Comparison of ENCODE assay signal across 12 mouse cellular contexts in the genomic region with DNA sequence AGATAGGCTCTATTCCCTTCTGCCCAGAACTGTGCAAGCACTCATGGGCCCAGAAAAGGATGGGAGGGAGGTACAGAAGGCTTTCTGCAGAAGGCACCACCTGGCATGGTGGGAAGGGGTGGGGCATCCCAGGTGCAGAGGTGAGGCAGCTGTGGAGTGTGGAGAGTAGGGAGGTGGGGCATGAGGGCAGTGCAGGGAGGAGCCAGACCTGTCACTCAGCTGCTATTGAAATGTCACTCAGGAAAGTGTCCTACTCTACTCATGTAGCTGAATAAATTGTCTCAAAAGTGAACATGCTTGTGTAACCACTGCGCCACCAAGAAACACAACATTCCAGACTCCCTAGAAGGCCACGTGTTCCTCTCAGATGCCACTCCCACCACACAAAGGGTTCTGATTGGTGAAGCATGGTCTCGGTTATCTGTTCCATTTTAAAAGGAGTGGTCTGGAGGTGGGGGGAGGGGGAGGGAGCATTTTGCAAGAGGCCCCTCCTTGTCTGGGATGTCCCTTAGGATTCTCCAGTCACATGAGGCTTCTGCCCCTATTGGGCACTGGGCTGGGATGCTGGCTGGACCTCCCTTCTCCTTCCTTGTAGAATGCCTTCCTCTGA. TPM values are rescaled to one million over a fixed set of nuclear protein-coding genes. Genes with fewer than 3 reads are reported as not detected.
DNase-seq lines count a peak whose midpoint lies in the region; ATAC-seq lines count a peak whose summit lies in the region.
"Had no signal": no experiment of that assay in that cellular context is flagged by ENCODE, and none has a peak within 500 bp of the region (broad histone marks: within the 10 kb centered on the region; RNA-seq: fewer than 3 reads in every experiment).

No protein-coding gene starts in this region.

- no peak for ATAC-seq in forebrain, embryonic 16.5 days
- ATAC-seq in limb, embryonic 12.5 days (ENCODE audit: insufficient number of reproducible peaks, insufficient read depth, low FRiP score, low TSS enrichment, low read depth), result 0 out of 2 replicates have a peak, but pooled peaks have one; percentile 18
- peak; percentile 57 for ATAC-seq in intestine, embryonic 16.5 days

- H3K9ac ChIP-seq in forebrain, embryonic 16.5 days (replicated peaks; ENCODE audit: low read depth, low read length), result no peak overlapping the region
- no peak overlapping the region for H3K9ac ChIP-seq in limb, embryonic 12.5 days (replicated peaks)
- no peak overlapping the region for H3K9ac ChIP-seq in intestine, embryonic 16.5 days (ENCODE audit: low read depth, low read length)
- H3K9ac ChIP-seq: limb, embryonic 13.5 days had no signal

- H3K9me3 ChIP-seq in forebrain, embryonic 10.5 days, result no peaks in the 10 kb centered on the region
- no peaks in the 10 kb centered on the region for H3K9me3 ChIP-seq in forebrain, embryonic 16.5 days (ENCODE audit: control insufficient read depth, low read length)
- H3K9me3 ChIP-seq in limb, embryonic 12.5 days, result no peaks in the 10 kb centered on the region
- H3K9me3 ChIP-seq in limb, embryonic 10.5 days (replicated peaks), result no peaks in the 10 kb centered on the region
- no peaks in the 10 kb centered on the region for H3K9me3 ChIP-seq in intestine, embryonic 16.5 days (ENCODE audit: control insufficient read depth, low read length)
- H3K9me3 ChIP-seq: limb, embryonic 13.5 days had no signal

- no peaks in the 10 kb centered on the region for H3K27me3 ChIP-seq in forebrain, embryonic 10.5 days (ENCODE audit: poor library complexity, severe bottlenecking)
- H3K27me3 ChIP-seq in forebrain, embryonic 16.5 days (replicated peaks; ENCODE audit: control insufficient read depth, insufficient read depth, low read length), result no peaks in the 10 kb centered on the region
- H3K27me3 ChIP-seq in limb, embryonic 12.5 days, result no peaks in the 10 kb centered on the region
- no peaks in the 10 kb centered on the region for H3K27me3 ChIP-seq in limb, embryonic 10.5 days (ENCODE audit: low read depth, poor library complexity, severe bottlenecking)
- no peaks in the 10 kb centered on the region for H3K27me3 ChIP-seq in intestine, embryonic 16.5 days (replicated peaks; ENCODE audit: control insufficient read depth, insufficient read depth, low read length)
- H3K27me3 ChIP-seq: limb, embryonic 13.5 days had no signal

- H3K36me3 ChIP-seq in forebrain, embryonic 10.5 days (replicated peaks), result peaks cover 40% of the 10 kb centered on the region
- peaks cover 8% of the 10 kb centered on the region for H3K36me3 ChIP-seq in forebrain, embryonic 16.5 days (ENCODE audit: control insufficient read depth, insufficient read depth)
- H3K36me3 ChIP-seq in limb, embryonic 12.5 days, result peaks cover 38% of the 10 kb centered on the region
- H3K36me3 ChIP-seq in limb, embryonic 10.5 days, result peaks cover 44% of the 10 kb centered on the region
- H3K36me3 ChIP-seq in intestine, embryonic 16.5 days (ENCODE audit: control insufficient read depth, insufficient read depth, low read length), result peaks cover 2% of the 10 kb centered on the region; the same call in 1 of the 2 replicates

- no peak overlapping the region for H3K4me2 ChIP-seq in forebrain, embryonic 16.5 days (ENCODE audit: low read length)
- no peak overlapping the region for H3K4me2 ChIP-seq in limb, embryonic 12.5 days
- no peak overlapping the region for H3K4me2 ChIP-seq in intestine, embryonic 16.5 days (ENCODE audit: low read depth, low read length)
- H3K4me2 ChIP-seq: limb, embryonic 13.5 days had no signal

- no peak overlapping the region for H3K4me3 ChIP-seq in forebrain, embryonic 10.5 days
- H3K4me3 ChIP-seq in forebrain, embryonic 16.5 days (replicated peaks; ENCODE audit: low read length), result no peak overlapping the region
- no peak overlapping the region for H3K4me3 ChIP-seq in limb, embryonic 12.5 days (replicated peaks)
- H3K4me3 ChIP-seq in limb, embryonic 10.5 days, result no peak overlapping the region
- H3K4me3 ChIP-seq in intestine, embryonic 16.5 days (ENCODE audit: low read length), result no peak overlapping the region
- H3K4me3 ChIP-seq: erythroblast, embryonic 14.5 days; limb, embryonic 13.5 days had no signal

- H3K4me1 ChIP-seq in forebrain, embryonic 10.5 days, result peaks cover 73% of the 10 kb centered on the region
- peaks cover 43% of the 10 kb centered on the region for H3K4me1 ChIP-seq in forebrain, embryonic 16.5 days (replicated peaks; ENCODE audit: control insufficient read depth, insufficient read depth, low read length)
- H3K4me1 ChIP-seq in limb, embryonic 12.5 days (replicated peaks), result peaks cover 76% of the 10 kb centered on the region
- peaks cover 81% of the 10 kb centered on the region for H3K4me1 ChIP-seq in limb, embryonic 10.5 days
- peaks cover 67% of the 10 kb centered on the region for H3K4me1 ChIP-seq in intestine, embryonic 16.5 days (ENCODE audit: control insufficient read depth, insufficient read depth, low read length)

- WGBS in forebrain, embryonic 10.5 days, result 49% methylated on average over 3 of the region's 3 CpGs
- WGBS in forebrain, embryonic 16.5 days, result 44% methylated on average over 3 of the region's 3 CpGs
- WGBS in limb, embryonic 12.5 days, result 48% methylated on average over 3 of the region's 3 CpGs
- 49% methylated on average over 3 of the region's 3 CpGs for WGBS in limb, embryonic 10.5 days
- WGBS in intestine, embryonic 16.5 days, result 35% methylated on average over 3 of the region's 3 CpGs

- H3K27ac ChIP-seq in forebrain, embryonic 10.5 days, result peak overlapping the region; percentile 13; the same call in 1 of the 2 replicates
- H3K27ac ChIP-seq in forebrain, embryonic 16.5 days (ENCODE audit: low read length), result no peak overlapping the region
- H3K27ac ChIP-seq in limb, embryonic 12.5 days, result no peak overlapping the region
- H3K27ac ChIP-seq in limb, embryonic 10.5 days, result no peak overlapping the region
- no peak overlapping the region for H3K27ac ChIP-seq in intestine, embryonic 16.5 days (ENCODE audit: low read length)
- H3K27ac ChIP-seq: limb, embryonic 13.5 days had no signal

- DNase-seq in forebrain, embryonic 10.5 days (ENCODE audit: extremely low spot score, low spot score), result no peak
- DNase-seq in limb, embryonic 10.5 days (ENCODE audit: low spot score), result no peak
- peak; percentile 83 for DNase-seq in lung, postnatal 36 days
- no peak for DNase-seq in right cerebral cortex, postnatal 36 days (ENCODE audit: low spot score in 2 of 2)
- no peak for DNase-seq in layer of hippocampus, adult 9-11 months
- DNase-seq: adrenal gland, postnatal 25 days; cerebellum, adult 8-10 months had no signal

RNA-seq across cellular contexts. Expression of gene Zmiz1, which starts 41.6 kb away (rescaled TPM):
- polyA plus RNA-seq in forebrain, embryonic 10.5 days (2016; fragmentation: Nextera tagmentation; extraction: Ambion mirVana), result 38.8 and 42.5 TPM in 2 replicates
- polyA plus RNA-seq in forebrain, embryonic 16.5 days (2015; fragmentation: Nextera tagmentation; extraction: Ambion mirVana), result 52.6 and 56.6 TPM in 2 replicates
- 53.4 and 57.1 TPM in 2 replicates for polyA plus RNA-seq in limb, embryonic 12.5 days (2016; fragmentation: Nextera tagmentation; extraction: Ambion mirVana)
- polyA plus RNA-seq in limb, embryonic 10.5 days (2016; fragmentation: Nextera tagmentation; extraction: Ambion mirVana), result 43.8 and 55.5 TPM in 2 replicates
- polyA plus RNA-seq in intestine, embryonic 16.5 days (2015; fragmentation: Nextera tagmentation; extraction: Ambion mirVana), result 21.2 and 22.3 TPM in 2 replicates
